Mouse (Mus musculus) heart, adult 10 weeks (tissue): Measurements from ENCODE around the gene Lepr. TPM values are rescaled to one million over a fixed set of nuclear protein-coding genes. Genes with fewer than 3 reads are reported as not detected.

Source experiments
- polyA plus RNA-seq: library from polyadenylated mRNA; stranded (reverse); fragments of 350-450 nt; fragmentation: Illumina TruSeq; extraction: RNeasy Lipid Tissue Mini Kit (QIAGEN cat#74804); gene quantifications from one replicate; pipeline ENCODE4 v1.2.3, GENCODE M21; 2014; ENCODE audit warnings: low read depth, low replicate concordance

The Lepr gene
- 2.7 TPM for polyA plus RNA-seq

DNA sequence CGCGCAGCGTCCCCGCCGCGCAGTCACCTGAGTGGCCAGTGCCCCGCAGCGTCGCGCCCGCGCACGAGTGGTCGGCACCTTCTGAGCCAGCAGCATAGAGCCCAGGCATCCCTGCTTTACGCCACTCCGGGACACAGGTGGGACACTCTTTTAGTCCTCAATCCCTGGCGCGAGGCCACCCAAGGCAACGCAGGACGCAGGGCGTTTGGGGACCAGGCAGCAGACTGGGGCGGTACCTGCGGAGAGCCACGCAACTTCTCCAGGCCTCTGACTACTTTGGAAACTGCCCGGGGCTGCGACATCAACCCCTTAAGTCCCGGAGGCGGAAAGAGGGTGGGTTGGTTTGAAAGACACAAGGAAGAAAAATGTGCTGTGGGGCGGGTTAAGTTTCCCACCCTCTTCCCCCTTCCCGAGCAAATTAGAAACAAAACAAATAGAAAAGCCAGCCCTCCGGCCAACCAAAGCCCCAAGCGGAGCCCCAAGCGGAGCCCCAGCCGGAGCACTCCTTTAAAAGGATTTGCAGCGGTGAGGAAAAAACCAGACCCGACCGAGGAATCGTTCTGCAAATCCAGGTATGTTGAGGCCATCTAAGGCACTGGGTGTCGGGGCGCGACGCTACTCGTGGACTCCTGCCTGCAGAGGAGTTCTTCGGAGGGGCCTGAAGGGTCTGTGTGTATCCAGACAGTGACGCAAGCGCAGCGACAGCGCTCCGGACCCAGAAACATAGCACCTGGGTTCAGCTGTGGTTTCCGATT, at the start of gene Lepr:
Lepr (plus strand) TSS at position 38 of the 755 bp plus-strand sequence.

DNA sequence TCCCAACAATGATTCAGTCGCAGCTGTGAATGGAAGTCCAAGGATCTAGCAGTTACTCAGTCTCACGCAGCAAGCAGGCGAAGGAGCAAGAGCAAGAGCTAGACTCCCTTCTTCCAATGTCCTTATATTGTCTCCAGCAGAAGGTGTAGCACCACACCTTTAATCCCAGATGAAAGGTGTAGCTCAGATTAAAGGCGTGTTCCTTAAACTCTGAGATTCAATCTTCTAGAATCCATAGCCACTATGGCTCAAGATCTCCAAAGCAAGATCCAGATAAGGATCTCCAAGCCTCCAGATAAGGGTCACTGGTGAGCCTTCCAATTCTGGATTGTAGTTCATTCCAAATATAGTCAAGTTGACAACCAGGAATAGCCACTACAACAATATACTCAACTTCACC, 126.7 kb downstream of the Lepr start, which contains the start of gene B020004J07Rik:
B020004J07Rik (minus strand) TSS at position 101 of the 400 bp plus-strand sequence.

Other genes starting within 250 kb of the Lepr start
- gene Dnajc6, start 220.8 kb upstream of the Lepr start, polyA plus RNA-seq: 0.81 TPM
- gene Leprot, start 69.7 kb upstream of the Lepr start, polyA plus RNA-seq: 38.3 TPM
- gene B020004J07Rik, start 126.6 kb downstream of the Lepr start, polyA plus RNA-seq: not detected
- gene C130073F10Rik, start 176.4 kb downstream of the Lepr start, polyA plus RNA-seq: not detected
- gene Gm12800, start 191.7 kb downstream of the Lepr start, polyA plus RNA-seq: not detected
- gene Gm12794, start 223.0 kb downstream of the Lepr start, polyA plus RNA-seq: not detected